Comparison of ENCODE assay signal across 8 mouse cellular contexts in the genomic region with DNA sequence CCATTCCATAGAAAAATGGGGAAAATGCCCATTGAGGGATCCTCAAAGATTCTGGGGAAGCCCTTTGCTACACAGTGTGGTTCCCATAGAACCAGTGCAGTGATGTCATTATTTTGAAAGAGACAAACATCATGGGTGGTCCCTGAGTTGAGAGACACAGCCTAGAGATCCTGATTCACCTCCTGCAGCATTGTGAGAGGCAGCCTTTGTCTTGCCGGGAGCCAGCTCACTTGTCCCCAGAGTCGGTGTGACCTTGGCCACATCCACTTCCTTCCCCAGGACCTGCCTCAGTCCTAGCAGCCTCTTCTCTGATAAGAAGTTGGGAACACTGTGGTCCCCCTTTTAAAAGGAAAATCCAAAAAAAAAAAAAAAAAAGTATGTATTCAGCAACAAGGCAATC. TPM values are rescaled to one million over a fixed set of nuclear protein-coding genes. Genes with fewer than 3 reads are reported as not detected.
DNase-seq lines count a peak whose midpoint lies in the region; ATAC-seq and TF ChIP-seq lines count a peak whose summit lies in the region.
"Had no signal": no experiment of that assay in that cellular context is flagged by ENCODE, and none has a peak within 500 bp of the region (broad histone marks: within the 10 kb centered on the region; RNA-seq: fewer than 3 reads in every experiment).

No protein-coding gene starts in this region.

- TF ChIP-seq POLR2A in bone marrow, adult 2 months (IDR thresholded peaks at IDR 0.05; ENCODE audit: borderline replicate concordance, control insufficient read depth, low read depth, low read length) = no peak

- no peak for ATAC-seq in kidney, embryonic 15.5 days (replicated peaks; ENCODE audit: low FRiP score)
- no peak for ATAC-seq in heart, embryonic 13.5 days (ENCODE audit: extremely low read depth, insufficient number of reproducible peaks, low FRiP score, low TSS enrichment)
- 0 out of 2 replicates have a peak, but pooled peaks have one; percentile 31 for ATAC-seq in liver, embryonic 16.5 days (ENCODE audit: low read depth)
- ATAC-seq in hindbrain, embryonic 16.5 days = no peak

- H3K4me2 ChIP-seq in kidney, embryonic 15.5 days = no peak overlapping the region
- no peak overlapping the region for H3K4me2 ChIP-seq in heart, embryonic 13.5 days
- no peak overlapping the region for H3K4me2 ChIP-seq in liver, embryonic 16.5 days (ENCODE audit: low read depth, low read length)
- no peak overlapping the region for H3K4me2 ChIP-seq in hindbrain, embryonic 16.5 days (ENCODE audit: low read length)

- H3K4me3 ChIP-seq in kidney, embryonic 15.5 days (replicated peaks) = no peak overlapping the region
- no peak overlapping the region for H3K4me3 ChIP-seq in bone marrow, adult 2 months (replicated peaks; ENCODE audit: control insufficient read depth, low read depth, low read length)
- H3K4me3 ChIP-seq in heart, embryonic 13.5 days = no peak overlapping the region
- no peak overlapping the region for H3K4me3 ChIP-seq in liver, embryonic 16.5 days (ENCODE audit: low read depth, low read length)
- no peak overlapping the region for H3K4me3 ChIP-seq in hindbrain, embryonic 16.5 days (ENCODE audit: low read length)

- H3K27me3 ChIP-seq in kidney, embryonic 15.5 days = no peaks in the 10 kb centered on the region
- no peaks in the 10 kb centered on the region for H3K27me3 ChIP-seq in heart, embryonic 13.5 days (replicated peaks)
- no peaks in the 10 kb centered on the region for H3K27me3 ChIP-seq in liver, embryonic 16.5 days (ENCODE audit: control insufficient read depth, insufficient read depth, low read depth, low read length)
- no peaks in the 10 kb centered on the region for H3K27me3 ChIP-seq in hindbrain, embryonic 16.5 days (replicated peaks; ENCODE audit: control insufficient read depth, insufficient read depth, low read length)

- no peaks in the 10 kb centered on the region for H3K9me3 ChIP-seq in kidney, embryonic 15.5 days (replicated peaks)
- no peaks in the 10 kb centered on the region for H3K9me3 ChIP-seq in heart, embryonic 13.5 days
- H3K9me3 ChIP-seq in liver, embryonic 16.5 days (replicated peaks; ENCODE audit: control insufficient read depth, low read length) = no peaks in the 10 kb centered on the region
- no peaks in the 10 kb centered on the region for H3K9me3 ChIP-seq in hindbrain, embryonic 16.5 days (ENCODE audit: control insufficient read depth, low read length)

- 0 out of 2 replicates have a peak, but pooled peaks cover 18% of the 10 kb centered on the region for H3K4me1 ChIP-seq in kidney, embryonic 15.5 days
- peaks cover 7% of the 10 kb centered on the region for H3K4me1 ChIP-seq in bone marrow, adult 2 months (ENCODE audit: control insufficient read depth, insufficient read depth, low read length)
- peaks cover 56% of the 10 kb centered on the region for H3K4me1 ChIP-seq in heart, embryonic 13.5 days
- peaks cover 13% of the 10 kb centered on the region for H3K4me1 ChIP-seq in liver, embryonic 16.5 days (ENCODE audit: control insufficient read depth, low read depth, low read length)
- H3K4me1 ChIP-seq in hindbrain, embryonic 16.5 days (ENCODE audit: control insufficient read depth, insufficient read depth, low read depth, low read length) = no peaks in the 10 kb centered on the region

- WGBS in kidney, embryonic 15.5 days = 51% methylated on average over 2 of the region's 2 CpGs
- 5% methylated on average over 2 of the region's 2 CpGs for WGBS in bone marrow, adult 2 months
- 25% methylated on average over 2 of the region's 2 CpGs for WGBS in heart, embryonic 13.5 days
- WGBS in liver, embryonic 16.5 days (ENCODE audit: insufficient replicate concordance) = 21% methylated on average over 2 of the region's 2 CpGs
- 30% methylated on average over 2 of the region's 2 CpGs for WGBS in hindbrain, embryonic 16.5 days

- H3K27ac ChIP-seq in kidney, embryonic 15.5 days = peak overlapping the region; percentile 67
- H3K27ac ChIP-seq in bone marrow, adult 2 months (ENCODE audit: control insufficient read depth, insufficient read depth, low read depth, low read length, poor library complexity) = peak overlapping the region; percentile 16; the same call in 1 of the 2 replicates
- H3K27ac ChIP-seq in heart, embryonic 13.5 days (replicated peaks) = peak overlapping the region; percentile 79
- no peak overlapping the region for H3K27ac ChIP-seq in liver, embryonic 16.5 days (ENCODE audit: low read length)
- no peak overlapping the region for H3K27ac ChIP-seq in hindbrain, embryonic 16.5 days (ENCODE audit: low read depth, low read length)

- TF ChIP-seq CTCF in bone marrow, adult 2 months (IDR thresholded peaks at IDR 0.05; ENCODE audit: control insufficient read depth, insufficient read depth, low read length) = no peak

- no peak for DNase-seq in kidney, postnatal 36 days
- DNase-seq in left cerebral cortex, adult 8-10 months (ENCODE audit: low spot score in 2 of 2) = no peak
- DNase-seq: thymus, adult 18-20 months had no signal

- H3K9ac ChIP-seq in kidney, embryonic 15.5 days = no peak overlapping the region
- no peak overlapping the region for H3K9ac ChIP-seq in heart, embryonic 13.5 days
- no peak overlapping the region for H3K9ac ChIP-seq in liver, embryonic 16.5 days (ENCODE audit: low read depth, low read length)
- no peak overlapping the region for H3K9ac ChIP-seq in hindbrain, embryonic 16.5 days (ENCODE audit: low read depth, low read length)

- H3K36me3 ChIP-seq in kidney, embryonic 15.5 days = peaks cover 13% of the 10 kb centered on the region
- H3K36me3 ChIP-seq in heart, embryonic 13.5 days = peaks cover 24% of the 10 kb centered on the region
- peaks cover 10% of the 10 kb centered on the region for H3K36me3 ChIP-seq in liver, embryonic 16.5 days (ENCODE audit: control insufficient read depth, insufficient read depth)
- no peaks in the 10 kb centered on the region for H3K36me3 ChIP-seq in hindbrain, embryonic 16.5 days (ENCODE audit: control insufficient read depth, insufficient read depth, low read length)

RNA-seq across cellular contexts. Expression of a gene that starts 36.3 kb away (rescaled TPM):
- polyA plus RNA-seq in kidney, embryonic 15.5 days (2015; fragmentation: Nextera tagmentation; extraction: Ambion mirVana) = 10.0 and 10.5 TPM in 2 replicates
- 35.3 and 102 TPM in 2 replicates for polyA plus RNA-seq in bone marrow, adult 2 months (2011; ENCODE audit: insufficient read depth, insufficient read length, low replicate concordance, missing spikeins)
- 8.0 and 10.2 TPM in 2 replicates for polyA plus RNA-seq in heart, embryonic 13.5 days (2015; fragmentation: Nextera tagmentation; extraction: Ambion mirVana)
- 7.2 and 9.2 TPM in 2 replicates for polyA plus RNA-seq in liver, embryonic 16.5 days (2015; fragmentation: Nextera tagmentation; extraction: Ambion mirVana)
- polyA plus RNA-seq in hindbrain, embryonic 16.5 days (2015; fragmentation: Nextera tagmentation; extraction: Ambion mirVana) = 2.6 and 4.2 TPM in 2 replicates
- total RNA-seq in left cerebral cortex, adult 8-10 months (2022) = 1 to 10 TPM; 2.7 to 5.3 (median 4.9) TPM

Comparison
In these comparisons a context has a peak if more than half of its experiments do, and no peak if none do; other contexts are left out.
1. H3K27ac ChIP-seq: peak in kidney, embryonic 15.5 days (single experiment), bone marrow, adult 2 months (single experiment) and heart, embryonic 13.5 days (single experiment); none in liver, embryonic 16.5 days (single experiment) and hindbrain, embryonic 16.5 days (single experiment).